Mouse (Mus musculus) retina, postnatal 7 days (tissue): Measurements from ENCODE around the gene Lrrc51.
"Not testable (repeated sequence)": the region's sequence is repeated elsewhere in the genome, so short reads cannot be mapped to it uniquely, and the experiment has no call there.

Experiments
- DNase-seq: peaks from one replicate; pipeline ENCODE4 v3.0.0-alpha.2; 2012; ENCODE audit warnings: low read depth, low spot score

The Lrrc51 gene

GRCm38 (mm10) chr7:101933751-101934240 lies at the start of gene Lrrc51, which contains the start of gene Numa1:
Lrrc51 (minus strand) TSS chr7:101933895.
Numa1 (plus strand) TSS chr7:101934111.
- DNase-seq: peak; percentile 89

GRCm38 (mm10) chr7:101982735-101983134 lies 49.0 kb upstream of the Lrrc51 start:
- no peak for DNase-seq

GRCm38 (mm10) chr7:101974505-101974904 lies 40.8 kb upstream of the Lrrc51 start:
- DNase-seq: no peak

- DNase-seq: no peak
These were observed 40.0 kb upstream of the Lrrc51 start for GRCm38 (mm10) chr7:101973730-101974129.

- no peak for DNase-seq
These were observed 38.0 kb upstream of the Lrrc51 start for GRCm38 (mm10) chr7:101971721-101972120.

DNA sequence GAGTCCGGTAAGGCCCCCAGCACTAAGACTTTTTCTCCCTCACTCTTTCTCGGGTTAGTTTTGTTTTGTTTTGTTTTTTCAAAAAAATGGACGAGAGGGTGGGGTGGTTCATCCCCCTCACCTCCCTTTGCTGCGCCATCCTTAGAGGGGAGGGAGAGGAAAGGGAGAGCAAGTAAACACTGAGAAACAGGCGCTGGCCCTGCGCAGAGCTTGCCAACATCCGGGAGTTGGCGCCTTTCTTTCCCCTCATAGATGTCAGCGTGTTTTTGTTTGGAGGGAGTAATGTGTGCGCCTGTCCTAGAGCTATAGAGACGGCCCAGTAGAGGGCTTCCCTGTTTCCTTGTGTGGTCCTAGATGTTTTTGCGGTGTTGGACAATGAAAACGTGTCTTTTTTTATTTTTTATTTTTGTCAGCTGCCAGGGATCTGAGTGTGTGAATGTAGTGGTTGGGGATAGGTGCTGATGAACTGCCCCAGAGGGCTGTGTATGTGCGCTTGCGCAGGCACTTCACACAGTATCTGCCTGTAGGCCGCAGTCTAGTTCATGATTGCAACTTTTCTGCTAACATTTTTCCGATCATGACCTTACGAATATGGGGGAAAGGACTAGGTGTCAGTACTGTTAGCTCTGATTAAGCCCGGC lies 37.2 kb upstream of the Lrrc51 start:
- DNase-seq: peak; percentile 52

- peak; percentile 82 for DNase-seq
These were observed 36.7 kb upstream of the Lrrc51 start for GRCm38 (mm10) chr7:101970429-101970775.

- peak; percentile 62 for DNase-seq
These were observed 36.2 kb upstream of the Lrrc51 start for GRCm38 (mm10) chr7:101969694-101970428.

- no peak for DNase-seq
These were observed 35.1 kb upstream of the Lrrc51 start for GRCm38 (mm10) chr7:101968751-101969150.

DNA sequence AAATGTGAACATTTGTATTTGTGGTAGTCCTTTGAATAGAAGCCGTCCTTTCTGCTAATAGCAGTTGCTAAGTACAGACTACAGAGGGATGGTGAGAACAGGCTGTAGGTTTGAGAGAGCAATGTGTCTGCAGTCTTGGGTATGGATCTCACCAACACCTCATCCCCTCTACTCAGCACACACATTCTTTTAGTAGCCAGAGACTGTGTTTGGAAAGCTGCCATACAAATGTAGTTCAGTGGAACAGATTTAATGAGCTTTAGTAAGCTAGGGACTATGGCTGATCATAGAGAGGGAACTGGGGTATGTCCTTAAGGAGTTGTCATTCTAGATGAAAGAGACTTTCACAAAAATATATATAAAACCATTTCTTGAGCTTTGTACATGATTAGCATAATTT lies 33.6 kb upstream of the Lrrc51 start:
- no peak for DNase-seq

DNA sequence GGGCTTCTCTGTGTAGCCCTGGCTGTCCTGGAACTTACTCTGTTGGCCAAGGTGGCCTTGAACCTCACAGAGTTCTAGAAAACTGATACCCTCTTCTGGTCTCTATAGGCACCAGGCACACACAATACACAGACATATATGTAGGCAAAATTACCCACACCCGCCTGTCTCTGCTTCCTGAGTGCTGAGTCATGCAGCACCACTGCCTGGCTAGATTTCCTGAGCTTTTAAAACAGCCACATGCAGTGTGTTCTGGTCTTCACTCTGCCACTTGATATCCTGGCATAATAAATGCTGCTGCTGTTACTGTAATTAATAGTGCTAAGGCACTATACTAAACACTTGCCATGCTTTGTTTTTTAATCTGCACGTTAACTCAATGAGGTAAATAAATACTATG lies 31.9 kb upstream of the Lrrc51 start:
- no peak for DNase-seq

- DNase-seq: no peak
These were observed 30.9 kb upstream of the Lrrc51 start for GRCm38 (mm10) chr7:101964551-101964950.

- DNase-seq: no peak
These were observed 29.9 kb upstream of the Lrrc51 start for GRCm38 (mm10) chr7:101963621-101964020.

DNA sequence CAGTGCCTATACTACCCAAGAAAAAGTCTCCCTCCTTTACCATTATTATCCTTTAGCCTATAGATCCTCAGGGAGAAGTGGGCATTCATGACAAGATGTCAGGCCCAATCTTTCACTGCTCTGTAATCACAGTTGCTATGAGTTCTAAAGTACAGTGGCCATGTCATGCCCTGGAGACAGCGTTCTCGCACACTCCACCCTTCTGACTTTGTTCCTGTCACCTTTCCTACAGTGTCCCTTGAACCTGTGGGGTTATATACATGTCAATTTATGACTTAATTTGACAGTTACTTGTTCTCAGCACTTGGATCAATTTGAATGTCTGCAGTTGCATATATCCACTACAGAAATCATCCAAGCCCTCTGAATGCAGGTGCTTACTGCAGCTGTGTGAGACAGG lies 29.1 kb upstream of the Lrrc51 start:
- DNase-seq: no peak

GRCm38 (mm10) chr7:101956911-101957310 lies 23.2 kb upstream of the Lrrc51 start:
- no peak for DNase-seq

DNA sequence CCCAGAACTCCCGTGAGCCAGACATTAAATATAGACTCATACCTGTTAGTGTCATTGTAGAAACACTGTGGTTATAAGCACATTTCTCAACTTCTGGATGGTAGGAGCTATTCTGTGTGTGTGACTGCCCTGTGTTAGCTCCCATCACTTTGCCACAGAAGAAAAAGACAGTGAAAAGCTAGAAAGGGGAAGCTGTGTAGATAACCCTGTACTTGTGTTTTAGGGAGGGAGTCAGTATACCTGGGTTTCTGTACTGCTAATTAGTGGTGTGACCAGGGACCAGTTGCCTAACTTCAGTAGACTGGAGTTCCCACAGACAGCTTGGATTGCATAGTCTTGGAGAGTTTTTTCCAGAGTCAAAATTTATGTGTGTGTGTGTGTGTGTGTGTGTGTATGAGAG lies 22.8 kb upstream of the Lrrc51 start:
- DNase-seq: no peak

- DNase-seq: no peak
These were observed 22.2 kb upstream of the Lrrc51 start for GRCm38 (mm10) chr7:101955862-101956261.

GRCm38 (mm10) chr7:101955276-101955675 lies 21.6 kb upstream of the Lrrc51 start:
- DNase-seq: no peak

GRCm38 (mm10) chr7:101954163-101954562 lies 20.5 kb upstream of the Lrrc51 start:
- DNase-seq: no peak

GRCm38 (mm10) chr7:101952098-101952497 lies 18.4 kb upstream of the Lrrc51 start:
- DNase-seq: no peak

DNA sequence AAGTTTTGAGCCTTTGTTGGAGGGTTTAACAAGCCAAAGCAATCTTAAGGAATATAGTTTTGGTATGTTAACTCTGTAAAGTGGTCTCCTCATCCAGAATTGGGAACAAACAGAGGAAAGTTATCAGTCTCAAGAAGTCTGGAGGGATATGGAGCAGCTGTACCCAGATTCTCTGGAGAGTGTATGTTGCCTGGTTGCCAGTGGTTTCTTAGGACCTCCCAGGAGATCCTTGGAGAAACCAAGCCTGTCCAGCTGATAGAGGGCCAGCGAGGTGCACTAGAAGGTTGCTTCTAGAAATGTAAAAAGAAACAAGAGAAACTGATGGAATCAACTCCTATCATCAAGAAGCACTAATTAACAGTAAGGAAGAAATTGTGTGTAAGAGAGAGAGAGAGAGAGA lies 18.0 kb upstream of the Lrrc51 start:
- DNase-seq: no peak

GRCm38 (mm10) chr7:101949008-101949407 lies 15.3 kb upstream of the Lrrc51 start:
- not testable (repeated sequence) for DNase-seq

- DNase-seq: no peak
These were observed 6.1 kb upstream of the Lrrc51 start for GRCm38 (mm10) chr7:101939758-101940157.
